Mouse (Mus musculus) stomach, postnatal 0 days (tissue): Measurements from ENCODE around the gene Mtrf1.

Experiments
- CTCF ChIP-seq: IDR thresholded peaks from 2 replicates; pipeline ENCODE4 v1.5.1; 2016; ENCODE audit warnings: antibody characterized with exemption, low read depth, mild to moderate bottlenecking, moderate library complexity
- EP300 ChIP-seq: optimal IDR thresholded peaks from 2 replicates; pipeline ENCODE3; 2016; ENCODE audit warnings: antibody characterized with exemption

DNA sequence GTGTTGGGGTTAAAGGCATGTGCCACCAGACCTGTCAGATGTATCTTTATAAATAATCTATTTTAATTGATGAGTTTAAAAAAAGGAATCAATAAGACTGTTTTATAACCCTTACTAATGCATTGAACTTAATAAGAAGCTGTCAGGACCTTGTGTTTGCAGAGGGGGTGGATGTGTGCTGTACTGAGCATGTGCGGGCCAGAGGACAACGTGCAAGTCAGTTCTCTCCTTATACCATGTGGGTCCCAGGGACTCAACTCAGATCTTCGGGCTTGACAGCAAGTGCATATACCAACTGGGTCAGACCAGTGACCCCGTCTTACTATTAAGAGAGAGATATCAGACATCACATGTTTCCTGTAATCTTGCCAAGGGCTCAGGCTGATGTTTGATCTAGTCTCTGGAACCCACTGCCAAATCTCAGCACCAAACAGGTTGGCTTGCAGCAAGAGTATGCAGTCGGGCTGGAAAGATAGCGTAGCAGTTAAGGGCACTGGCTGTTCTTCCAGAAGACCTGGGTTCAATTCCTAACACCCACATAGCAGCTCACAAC, 11.8 kb downstream of the Mtrf1 start:
- TF ChIP-seq CTCF: no peak
- no peak for TF ChIP-seq EP300
